Comparison of ENCODE assay signal across 8 mouse cellular contexts in genomic region chr7:132930850-132931559, GRCm38 (mm10). TPM values are rescaled to one million over a fixed set of nuclear protein-coding genes. Genes with fewer than 3 reads are reported as not detected.
A peak's percentile ranks its signal among the peaks of the same experiment; 100 is the strongest.
DNase-seq lines count a peak whose midpoint lies in the region; ATAC-seq lines count a peak whose summit lies in the region.

Gene Zranb1 (plus strand): TSS chr7:132931142.

- WGBS in hindbrain, embryonic 12.5 days, result under 1% methylated on average over 82 of the region's 93 CpGs

- H3K4me1 ChIP-seq in hindbrain, embryonic 12.5 days, result peaks cover 12% of the 10 kb centered on the region

- H3K4me3 ChIP-seq in hindbrain, embryonic 12.5 days, result peak within 1 kb of the TSS; percentile 83

- H3K27ac ChIP-seq in hindbrain, embryonic 12.5 days, result peak within 1 kb of the TSS; percentile 98

- peak within 1 kb of the TSS; percentile 72 for H3K4me2 ChIP-seq in hindbrain, embryonic 12.5 days (replicated peaks)

- H3K9ac ChIP-seq in hindbrain, embryonic 12.5 days, result peak within 1 kb of the TSS; percentile 91

- H3K27me3 ChIP-seq in hindbrain, embryonic 12.5 days, result no peaks in the 10 kb centered on the region

- ATAC-seq in hindbrain, embryonic 12.5 days (ENCODE audit: low FRiP score), result peak; percentile 100

- no peaks in the 10 kb centered on the region for H3K36me3 ChIP-seq in hindbrain, embryonic 12.5 days

- DNase-seq in NIH3T3 (ENCODE audit: low read depth), result peak; percentile 98
- DNase-seq in cerebellum, postnatal 10 days, result peak; percentile 99
- DNase-seq in frontal cortex, postnatal 10 days (ENCODE audit: low spot score in 2 of 2), result peak; percentile 96 to 99
- DNase-seq in layer of hippocampus, postnatal 14 days (ENCODE audit: low spot score in 2 of 2), result peak; percentile 99
- DNase-seq in lung, postnatal 14 days, result peak; percentile 98
- DNase-seq in retina, adult 2 months (ENCODE audit: low read depth, low spot score), result peak; percentile 93
- DNase-seq in thymus, postnatal 36 days, result peak; percentile 97 to 98

- H3K9me3 ChIP-seq in hindbrain, embryonic 12.5 days (replicated peaks), result no peaks in the 10 kb centered on the region

RNA-seq across cellular contexts. Expression of gene Zranb1, which starts in this region (rescaled TPM):
- polyA plus RNA-seq in hindbrain, embryonic 12.5 days (2016; fragmentation: Nextera tagmentation; extraction: Ambion mirVana), result 20.0 and 23.0 TPM in 2 replicates
- 10 to 100 TPM; 34.4 to 38.1 TPM for total RNA-seq in layer of hippocampus, postnatal 14 days (2021)

Comparison
In these comparisons a context has a peak if more than half of its experiments do, and no peak if none do; other contexts are left out.
1. Peak in every context shown above with its lines: DNase-seq, ATAC-seq, H3K4me3 ChIP-seq and H3K27ac ChIP-seq.